Mouse (Mus musculus): ENCODE results near the gene Sh2d5.
A peak's percentile ranks its signal among the peaks of the same experiment; 100 is the strongest.

Sh2d5 gene

GRCm38 (mm10) chr4:138250088-138250960, at the start of gene Sh2d5, which contains the start of gene Kif17:
Gene Sh2d5, plus strand, starts transcription at chr4:138250403.
Gene Kif17, plus strand, starts transcription at chr4:138250435.
- peak; percentile 97 for DNase-seq

DNA sequence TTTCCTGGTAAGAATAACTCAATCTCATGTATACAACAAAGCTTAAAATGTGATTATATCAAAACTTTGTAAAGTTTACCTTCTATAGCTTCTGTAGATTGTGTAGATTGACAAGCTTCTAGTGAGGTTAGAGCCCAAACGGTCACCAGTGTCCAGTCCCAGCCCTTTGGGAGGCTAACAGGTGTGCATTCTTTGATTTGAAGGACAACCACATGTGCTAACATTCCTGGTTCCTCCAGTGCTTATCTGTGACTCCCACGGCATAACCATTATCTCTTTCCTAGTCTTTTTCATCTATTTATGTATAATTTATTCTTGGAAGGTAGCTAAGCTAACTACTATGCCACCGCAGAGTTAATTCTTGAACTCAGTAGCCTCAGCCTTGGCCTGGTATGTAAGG, 49.4 kb upstream of the Sh2d5 start:
- no peak for DNase-seq

GRCm38 (mm10) chr4:138201696-138202095, 48.5 kb upstream of the Sh2d5 start:
- no peak for DNase-seq

DNA sequence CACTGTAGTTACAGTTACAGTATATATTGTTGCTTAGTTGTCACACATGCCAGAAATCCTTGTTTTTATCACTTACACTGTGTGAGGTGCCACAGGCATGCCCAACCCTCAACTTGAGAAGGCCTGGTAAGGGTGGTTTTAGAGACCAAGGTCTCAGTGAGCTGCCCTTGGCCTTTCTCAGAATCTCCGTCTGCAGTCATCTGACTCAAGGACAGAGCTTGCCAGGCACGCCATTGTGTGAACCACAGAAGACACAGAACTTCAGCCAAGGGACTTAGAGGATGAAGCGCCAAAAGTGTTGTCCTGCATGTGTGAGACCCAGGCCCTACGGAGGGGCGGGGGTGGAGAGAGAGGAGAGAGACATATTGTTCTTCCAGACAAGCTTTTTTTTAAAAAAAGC, 40.1 kb upstream of the Sh2d5 start:
- DNase-seq = no peak

GRCm38 (mm10) chr4:138213861-138214260, 36.3 kb upstream of the Sh2d5 start:
- DNase-seq = no peak

DNA sequence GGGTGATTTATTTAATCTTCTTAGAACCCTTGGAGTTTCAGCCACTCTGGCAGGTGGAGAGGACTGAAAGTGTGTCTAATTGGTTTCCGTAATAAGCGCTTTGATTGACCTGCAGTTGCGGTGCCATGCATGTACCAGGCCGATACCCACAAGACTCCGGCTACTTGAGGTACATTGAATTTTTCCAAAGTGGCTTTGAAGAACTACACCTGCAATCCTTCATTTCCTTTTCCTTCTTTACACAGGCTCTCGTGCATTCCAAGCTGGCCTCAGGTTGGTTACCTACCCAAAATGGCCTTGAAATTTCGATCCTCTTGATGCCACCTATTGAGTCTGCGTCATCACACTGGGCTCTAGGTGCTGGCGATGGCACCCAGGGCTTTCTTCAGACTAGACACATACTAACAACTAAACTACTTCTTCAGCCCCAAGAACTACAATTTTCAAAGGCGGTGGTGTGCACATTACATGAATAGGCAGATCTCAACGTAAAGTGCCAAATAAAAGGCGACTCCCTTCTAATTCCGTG, 34.5 kb upstream of the Sh2d5 start:
- DNase-seq = peak in 1 of 2 experiments; percentile 17

- DNase-seq = peak; percentile 70 to 87
Observed at GRCm38 (mm10) chr4:138216200-138216890, 33.9 kb upstream of the Sh2d5 start, which contains the start of gene Hp1bp3. Gene Hp1bp3, plus strand, starts transcription at chr4:138216296.

DNA sequence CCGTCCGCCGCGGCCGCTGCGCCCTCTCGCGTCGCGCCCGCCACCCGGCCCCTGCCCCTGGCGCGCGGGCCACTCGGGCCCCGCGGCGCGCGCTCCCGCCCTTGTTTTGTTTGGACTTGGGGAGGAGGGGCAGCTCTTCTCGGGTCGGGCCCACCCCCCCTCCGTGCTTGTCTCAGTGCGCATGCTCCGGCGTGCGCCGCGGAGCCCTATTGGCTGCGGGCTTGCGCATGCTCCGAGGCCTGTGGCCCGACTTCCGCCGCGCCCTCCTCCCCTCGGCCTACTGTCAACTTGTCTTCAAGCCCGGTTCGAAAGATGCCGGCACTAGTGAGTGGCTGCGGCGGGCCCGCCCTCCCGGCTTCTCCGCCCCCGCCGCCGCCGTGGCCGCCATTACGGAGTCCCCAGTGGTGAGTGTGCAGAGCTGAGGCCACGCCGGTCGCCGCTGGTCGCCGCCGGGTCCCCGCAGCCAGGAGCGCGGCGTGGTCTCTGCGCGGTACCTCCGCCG, 33.3 kb upstream of the Sh2d5 start:
- peak; percentile 97 to 99 for DNase-seq

- no peak for DNase-seq
Observed at GRCm38 (mm10) chr4:138217441-138217840, 32.8 kb upstream of the Sh2d5 start.

DNA sequence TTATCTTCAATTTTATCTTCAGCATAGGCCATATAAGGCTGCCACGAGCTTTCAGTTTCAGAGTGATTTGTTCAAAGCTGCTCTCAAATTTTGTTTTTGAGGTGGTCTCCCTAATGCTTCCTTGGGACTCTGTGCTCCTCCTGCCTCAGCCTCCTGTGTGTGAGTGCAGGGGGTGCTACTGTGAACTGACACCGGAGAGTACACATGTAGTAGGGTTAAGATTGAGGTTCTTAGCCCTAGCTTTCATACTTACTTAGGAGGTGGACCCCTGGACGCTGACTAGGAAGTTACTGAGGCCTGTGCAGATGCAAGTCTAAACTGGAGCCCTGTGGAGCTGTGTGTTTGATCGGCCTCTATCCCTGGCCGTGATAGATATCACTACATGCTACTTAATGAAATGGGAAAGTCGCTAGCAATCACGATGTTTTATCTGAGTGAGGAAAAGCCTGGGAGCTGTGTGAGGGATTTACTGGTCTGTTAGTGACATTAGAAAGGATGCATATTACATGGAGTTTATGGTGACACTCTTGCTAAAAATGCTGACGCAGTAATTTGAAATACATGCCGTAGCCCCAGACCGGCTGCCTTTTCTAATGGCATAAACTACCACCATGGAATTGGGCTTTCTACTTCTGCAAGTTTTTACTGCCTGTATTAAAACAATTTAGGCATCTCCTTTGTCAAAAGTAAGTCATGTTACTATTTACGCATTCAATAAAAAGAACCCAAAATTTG, 32.1 kb upstream of the Sh2d5 start:
- DNase-seq = no peak

- DNase-seq = peak in 1 of 2 experiments; percentile 19
Observed at GRCm38 (mm10) chr4:138219331-138219730, 30.9 kb upstream of the Sh2d5 start.

DNA sequence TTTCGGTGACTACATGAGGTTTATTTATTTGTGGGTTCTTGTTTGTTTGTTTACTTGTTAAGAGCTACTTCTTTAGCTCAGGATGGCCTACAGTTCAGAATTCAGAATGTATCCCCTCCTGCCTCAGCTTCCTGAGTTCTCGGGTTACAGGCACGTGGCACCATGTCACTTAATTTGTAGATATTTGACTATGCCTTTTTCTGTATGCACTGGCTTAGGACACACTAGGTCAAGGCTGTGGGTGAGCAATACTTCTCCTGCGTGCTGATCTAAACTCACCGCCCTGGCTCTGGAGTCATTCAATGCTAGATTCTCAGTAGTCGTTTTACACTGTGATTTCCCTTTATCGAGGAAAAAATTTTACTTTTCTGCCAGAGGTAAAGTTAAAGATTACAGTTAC, 29.4 kb upstream of the Sh2d5 start:
- DNase-seq = no peak

DNA sequence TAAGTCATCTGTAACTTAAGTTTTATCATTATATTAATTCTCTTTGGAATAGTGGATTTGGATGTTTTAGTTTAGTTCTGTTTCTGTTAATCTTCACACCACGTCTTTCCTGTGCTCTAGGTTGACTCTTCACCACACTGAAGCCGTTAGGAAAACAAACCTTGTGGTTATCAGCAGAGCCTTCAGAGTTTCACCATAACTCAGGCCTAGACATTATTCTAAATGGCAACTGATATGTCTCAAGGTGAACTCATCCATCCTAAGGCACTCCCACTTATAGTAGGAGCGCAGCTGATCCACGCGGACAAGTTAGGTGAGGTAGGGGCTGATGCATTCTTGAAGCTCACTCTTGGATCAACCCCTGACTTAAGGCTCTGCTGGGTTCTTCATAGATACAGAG, 28.8 kb upstream of the Sh2d5 start:
- DNase-seq = no peak

- DNase-seq = no peak
Observed at GRCm38 (mm10) chr4:138222396-138222795, 27.8 kb upstream of the Sh2d5 start.

- DNase-seq = no peak
Observed at GRCm38 (mm10) chr4:138223623-138224022, 26.6 kb upstream of the Sh2d5 start.

DNA sequence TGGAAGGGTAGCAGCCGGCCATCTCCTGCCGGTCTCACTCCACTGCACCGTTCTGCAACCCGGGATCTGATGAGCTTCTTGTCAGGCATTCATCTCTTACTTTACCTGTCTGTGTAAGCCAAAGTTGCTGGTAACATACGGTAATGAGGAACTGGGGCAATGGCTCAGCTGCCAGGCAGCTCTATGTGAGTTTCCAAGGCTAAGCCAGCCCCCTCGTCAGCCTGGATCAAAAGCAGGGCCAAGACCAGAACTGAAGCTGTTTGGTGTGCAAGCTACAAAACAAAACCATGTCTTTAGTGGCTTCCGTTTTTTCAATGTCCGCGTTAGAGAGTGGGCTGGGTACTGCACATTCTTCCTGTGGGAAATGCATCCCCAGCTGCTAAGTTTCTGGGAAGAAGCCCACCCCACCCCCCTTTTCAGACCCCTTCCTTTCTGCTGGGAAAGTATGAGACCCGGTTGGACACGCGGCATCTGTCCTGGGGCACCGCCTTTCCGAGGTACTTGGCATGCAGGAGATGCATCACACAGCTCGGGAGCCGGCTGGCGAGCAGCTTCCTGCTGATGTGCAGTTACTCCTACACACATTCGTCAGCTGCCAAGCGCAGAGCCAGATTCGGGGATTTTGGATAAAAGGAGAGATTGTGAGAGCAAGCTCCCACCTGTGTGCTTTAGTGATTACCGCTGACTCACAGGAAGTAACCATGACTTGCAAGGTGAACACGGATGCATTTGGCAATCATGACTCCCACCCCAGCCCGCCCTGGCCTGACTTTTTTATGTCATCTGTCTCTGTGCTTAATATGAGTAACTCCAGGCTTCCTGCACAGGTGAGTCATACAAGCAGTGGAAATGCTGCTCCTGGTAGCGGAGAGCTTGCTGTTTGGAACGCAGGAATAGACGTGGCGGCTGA, 3.2 kb upstream of the Sh2d5 start:
- DNase-seq = no peak

DNA sequence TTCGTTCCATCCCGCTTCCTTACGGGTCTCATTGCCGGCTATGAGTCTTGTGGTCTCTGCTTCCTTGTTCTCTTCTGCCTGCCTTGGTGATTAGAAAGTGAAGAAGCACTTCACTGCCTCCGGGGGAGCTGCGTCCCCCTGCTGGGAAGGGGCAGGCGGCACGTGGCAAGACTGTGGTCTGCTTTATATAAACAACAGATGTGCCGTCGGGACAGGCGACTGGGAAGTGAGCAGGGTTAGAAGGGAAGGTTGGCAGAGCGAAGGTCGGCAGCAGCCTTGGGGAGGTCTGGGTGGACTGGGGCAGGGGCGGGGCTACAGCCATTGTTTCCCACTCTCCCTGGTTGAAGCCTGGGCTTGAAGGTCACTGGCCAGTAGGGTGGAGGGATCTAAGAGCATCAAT, 1.6 kb downstream of the Sh2d5 start:
- peak; percentile 21 to 33 for DNase-seq

- DNase-seq = no peak
Observed at GRCm38 (mm10) chr4:138252231-138252630, 2.0 kb downstream of the Sh2d5 start.

GRCm38 (mm10) chr4:138257116-138257687, 7.0 kb downstream of the Sh2d5 start:
- DNase-seq = no peak

DNA sequence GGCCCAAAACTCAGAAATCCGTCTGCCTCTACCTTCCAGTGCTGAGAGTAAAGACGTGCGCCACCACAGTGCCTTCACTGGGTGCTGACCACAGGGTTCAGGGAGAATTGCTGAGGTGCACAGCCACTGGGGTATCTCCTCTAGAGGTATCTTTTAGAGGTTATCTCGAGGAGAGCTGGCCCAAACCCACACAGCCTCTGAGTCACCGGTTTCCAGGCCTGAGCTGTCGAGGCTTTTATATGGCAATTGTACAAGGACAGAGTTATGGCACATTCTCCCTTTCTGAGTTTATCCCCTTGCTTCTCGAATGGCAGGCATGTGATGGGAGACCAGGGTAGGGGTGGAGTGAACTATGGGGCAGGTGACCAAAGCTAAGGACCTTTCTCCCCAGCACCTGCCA, 8.5 kb downstream of the Sh2d5 start:
- no peak for DNase-seq

- no peak for DNase-seq
Observed at GRCm38 (mm10) chr4:138259482-138259881, 9.3 kb downstream of the Sh2d5 start.

Measured in cerebellum, adult 18-20 months (tissue).